Mouse (Mus musculus): Measurements from ENCODE around the gene Smurf2. TPM values are rescaled to one million over a fixed set of nuclear protein-coding genes. Genes with fewer than 3 reads are reported as not detected.

Gene Smurf2
- 17.0 TPM in 2 replicates for polyA plus RNA-seq (2012; rRNA removed)

- DNase-seq (ENCODE audit: extremely low spot score in 1 of 2, low spot score in 1 of 2), result peak; percentile 22 to 67
Observed at GRCm38 (mm10) chr11:106920551-106921379, at the start of gene Smurf2. Smurf2 (minus strand) TSS chr11:106920715.

GRCm38 (mm10) chr11:106969798-106970197, 49.3 kb upstream of the Smurf2 start:
- no peak for DNase-seq (ENCODE audit: extremely low spot score in 1 of 2, low spot score in 1 of 2)

DNA sequence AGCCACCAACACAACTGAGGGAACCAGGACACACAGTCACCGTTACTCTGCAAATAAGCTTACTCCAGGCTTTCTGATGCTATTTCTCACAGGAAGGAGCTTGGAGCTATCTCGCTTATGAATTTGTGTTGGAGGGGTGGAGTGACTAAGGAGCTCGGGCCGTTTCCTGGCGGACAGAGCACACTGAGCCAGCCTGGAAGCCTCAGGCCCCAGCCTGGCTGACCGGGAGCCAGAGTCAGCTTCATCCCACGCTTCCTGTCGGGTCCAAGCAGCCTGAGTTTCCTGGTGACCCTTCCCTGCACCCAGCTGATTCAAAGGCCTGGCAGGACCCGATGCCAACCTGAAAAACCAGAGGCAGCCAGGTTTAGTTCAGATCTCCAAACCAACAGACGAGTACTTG, 47.1 kb upstream of the Smurf2 start:
- no peak for DNase-seq (ENCODE audit: extremely low spot score in 1 of 2, low spot score in 1 of 2)

GRCm38 (mm10) chr11:106965881-106966280, 45.4 kb upstream of the Smurf2 start:
- DNase-seq (ENCODE audit: extremely low spot score in 1 of 2, low spot score in 1 of 2), result no peak

DNA sequence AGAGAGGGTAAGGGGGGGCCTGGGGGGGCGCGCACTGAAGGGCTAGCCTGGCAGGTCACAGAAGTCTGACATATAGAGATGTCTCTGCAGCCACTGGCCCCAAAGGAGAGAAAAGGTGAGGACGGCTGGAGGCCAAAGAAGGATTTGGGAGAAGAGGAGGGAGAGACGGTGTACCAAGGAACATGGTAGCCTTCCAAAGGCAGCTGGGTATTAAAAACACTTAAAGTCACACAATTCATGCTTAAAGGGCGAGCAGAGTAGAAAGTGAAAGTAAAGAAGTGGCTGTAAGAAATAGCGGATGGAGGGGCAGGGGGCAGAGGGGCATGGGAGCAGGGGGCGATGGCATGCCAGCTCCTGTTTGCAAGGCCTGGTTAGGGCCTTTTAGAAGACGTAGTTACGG, 41.8 kb upstream of the Smurf2 start:
- no peak for DNase-seq (ENCODE audit: extremely low spot score in 1 of 2, low spot score in 1 of 2)

GRCm38 (mm10) chr11:106961471-106962081, 41.1 kb upstream of the Smurf2 start:
- no peak for DNase-seq (ENCODE audit: extremely low spot score in 1 of 2, low spot score in 1 of 2)

- no peak for DNase-seq (ENCODE audit: extremely low spot score in 1 of 2, low spot score in 1 of 2)
Observed at GRCm38 (mm10) chr11:106959121-106959520, 38.6 kb upstream of the Smurf2 start.

DNA sequence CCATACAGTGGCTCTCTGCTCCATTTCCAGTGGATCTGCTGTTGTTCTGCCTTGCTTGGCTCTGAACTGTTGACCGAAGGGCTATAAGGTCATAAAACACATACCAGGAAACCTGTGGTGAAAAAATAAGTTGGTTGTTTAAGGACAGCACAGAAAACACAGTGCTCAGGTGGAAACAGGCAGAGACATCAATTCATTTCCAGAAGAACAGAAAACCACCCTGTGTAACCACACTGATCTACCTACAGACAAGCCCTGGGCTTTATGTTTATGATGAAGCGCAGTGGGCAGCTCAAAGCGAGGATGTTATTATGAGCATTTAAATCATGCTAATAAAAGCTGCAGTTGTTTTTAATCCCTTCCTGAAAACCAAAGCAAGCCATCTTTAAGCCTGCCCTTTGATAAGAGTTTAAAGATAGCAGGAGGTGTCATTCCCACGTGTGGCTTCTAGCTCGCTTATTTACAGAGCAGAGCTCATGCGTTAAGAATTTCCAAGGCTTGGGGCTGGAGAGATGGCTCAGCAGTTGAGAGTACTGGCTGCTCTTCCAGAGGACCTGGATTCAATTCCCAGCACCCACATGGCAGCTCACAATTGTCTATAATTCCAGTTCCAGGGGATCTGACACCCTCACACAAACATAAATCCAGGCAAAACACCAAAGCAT, 38.0 kb upstream of the Smurf2 start:
- DNase-seq (ENCODE audit: extremely low spot score in 1 of 2, low spot score in 1 of 2), result no peak

DNA sequence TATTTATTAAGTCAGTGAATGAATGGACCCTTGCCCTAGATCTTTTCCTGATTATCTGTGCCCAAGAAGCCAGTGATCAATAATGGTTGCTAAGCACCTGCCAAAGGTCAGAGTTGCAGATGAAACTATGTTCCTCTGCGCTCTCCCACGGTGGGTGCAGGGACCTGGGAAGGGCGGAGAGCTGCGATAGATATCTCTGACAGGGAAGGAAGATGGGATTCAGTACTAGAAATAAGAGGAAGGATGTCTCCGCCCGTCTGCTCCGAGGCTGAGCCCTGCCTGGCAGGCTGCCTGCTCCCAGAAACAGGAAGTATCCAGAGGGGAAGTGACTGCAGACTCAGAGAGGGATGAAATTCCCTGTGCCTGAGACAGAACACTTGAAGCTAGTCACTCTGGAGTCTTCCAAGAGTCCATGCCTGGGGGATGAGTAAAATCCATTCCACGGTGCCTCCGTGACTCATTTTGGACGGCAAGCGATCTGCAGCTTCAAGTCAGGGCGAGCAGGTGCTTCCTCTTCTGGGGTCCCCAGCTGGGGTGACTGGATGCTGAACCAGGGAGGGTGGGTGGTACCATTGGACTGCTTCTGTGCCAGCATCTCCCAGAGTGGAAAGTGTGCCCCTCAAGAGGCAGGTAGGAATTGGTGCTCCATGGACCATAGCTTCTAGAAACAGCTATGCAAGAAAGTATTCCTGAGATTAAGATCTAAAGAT, 36.9 kb upstream of the Smurf2 start:
- peak in 1 of 2 experiments; percentile 20 for DNase-seq (ENCODE audit: extremely low spot score in 1 of 2, low spot score in 1 of 2)

DNA sequence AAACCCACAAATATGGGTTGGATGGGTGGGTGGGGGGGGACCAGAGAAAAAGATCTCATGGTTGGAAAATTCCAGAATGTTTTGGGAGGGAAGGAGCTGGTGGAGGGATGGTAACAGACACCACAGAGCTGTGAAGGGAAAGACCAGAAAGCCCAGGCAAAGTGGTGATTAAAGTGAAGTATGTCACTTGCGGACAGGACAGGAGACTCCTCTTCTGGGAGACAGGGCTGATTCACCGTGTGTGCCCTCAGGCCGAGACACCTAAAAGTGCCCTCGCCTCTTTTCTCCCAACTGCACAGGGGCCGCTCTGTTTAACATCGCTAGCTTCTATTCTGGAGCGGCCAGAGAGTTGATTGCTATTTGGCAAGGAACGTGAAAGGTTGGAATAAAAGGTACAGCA, 34.1 kb upstream of the Smurf2 start:
- DNase-seq (ENCODE audit: extremely low spot score in 1 of 2, low spot score in 1 of 2), result no peak

DNA sequence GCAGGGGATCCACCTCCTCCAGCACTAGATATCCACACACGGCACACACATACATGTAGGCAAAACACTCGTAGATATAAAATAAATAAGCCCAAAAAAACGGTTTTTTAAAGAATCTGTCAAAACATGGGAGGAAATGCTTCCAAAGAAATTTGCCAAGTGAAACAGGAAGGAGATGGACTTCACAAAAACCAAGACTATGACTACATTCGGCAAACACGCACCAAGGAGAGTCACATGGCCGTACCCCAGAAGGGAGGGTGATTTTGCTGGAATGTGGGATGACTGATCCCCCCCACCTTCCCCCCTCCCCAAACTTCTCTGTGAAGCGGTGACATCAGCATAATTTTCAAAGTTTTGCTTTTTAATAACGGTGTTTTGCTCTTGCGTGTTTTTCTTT, 33.6 kb upstream of the Smurf2 start:
- no peak for DNase-seq (ENCODE audit: extremely low spot score in 1 of 2, low spot score in 1 of 2)

GRCm38 (mm10) chr11:106937306-106937705, 16.8 kb upstream of the Smurf2 start:
- DNase-seq (ENCODE audit: extremely low spot score in 1 of 2, low spot score in 1 of 2), result no peak

DNA sequence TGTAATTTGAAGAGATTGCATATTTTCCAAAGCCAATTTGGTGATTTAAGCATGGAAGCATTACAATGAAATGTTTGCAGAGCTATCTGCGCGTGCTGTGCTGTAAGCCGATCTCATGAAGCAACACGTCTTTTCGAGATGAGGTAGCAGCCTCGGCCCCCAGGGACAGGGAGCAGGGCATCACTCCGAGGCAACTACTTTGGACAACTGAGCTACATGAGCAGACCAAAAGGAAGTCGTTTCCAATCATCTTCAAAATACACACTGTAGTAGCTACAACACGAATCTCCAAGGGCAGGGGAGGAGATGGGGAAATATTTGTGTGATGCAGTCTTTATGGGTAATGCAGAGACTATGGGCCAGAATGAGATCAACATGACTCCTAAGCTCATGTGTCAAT, 9.9 kb upstream of the Smurf2 start:
- DNase-seq (ENCODE audit: extremely low spot score in 1 of 2, low spot score in 1 of 2), result no peak

- no peak for DNase-seq (ENCODE audit: extremely low spot score in 1 of 2, low spot score in 1 of 2)
Observed at GRCm38 (mm10) chr11:106928935-106929334, 8.4 kb upstream of the Smurf2 start.

DNA sequence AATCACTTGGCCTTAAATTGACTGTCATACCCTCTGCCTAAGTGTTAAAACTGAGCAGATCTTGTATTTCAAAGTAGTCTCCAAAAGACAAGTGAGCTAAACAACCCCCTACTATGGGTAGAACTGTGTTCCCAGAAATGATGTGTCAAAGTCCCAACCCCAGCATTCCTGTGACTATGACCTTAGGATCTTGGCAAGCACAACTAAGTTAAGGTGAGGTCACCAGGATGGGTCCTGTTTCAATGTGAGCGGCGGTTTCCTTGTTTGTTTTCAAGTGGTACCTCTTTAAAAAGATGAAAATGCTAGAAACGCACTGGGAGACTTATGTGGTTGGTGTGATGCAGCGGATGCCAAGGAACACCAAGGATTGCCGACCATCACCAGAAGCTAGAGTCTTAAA, 7.4 kb upstream of the Smurf2 start:
- no peak for DNase-seq (ENCODE audit: extremely low spot score in 1 of 2, low spot score in 1 of 2)

DNA sequence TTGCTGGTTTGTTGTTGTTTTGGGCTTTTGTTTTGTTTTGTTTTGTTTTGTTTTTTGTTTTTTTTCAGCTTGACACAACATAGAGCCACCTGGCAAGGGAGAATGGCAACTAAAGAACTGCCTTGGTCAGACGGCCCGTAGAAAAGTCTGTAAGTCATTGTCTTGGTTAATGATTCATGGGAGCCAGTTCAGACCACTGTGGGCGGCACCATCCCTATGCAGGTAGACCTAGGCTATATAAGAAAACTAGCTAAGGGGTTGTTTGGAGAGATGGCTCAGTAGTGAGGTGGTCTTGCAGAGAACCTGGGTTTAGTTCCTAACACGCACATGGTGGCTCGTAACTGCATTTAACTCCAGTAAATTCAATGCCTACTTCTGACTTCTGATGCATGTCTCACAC, 6.7 kb upstream of the Smurf2 start:
- DNase-seq (ENCODE audit: extremely low spot score in 1 of 2, low spot score in 1 of 2), result no peak

DNA sequence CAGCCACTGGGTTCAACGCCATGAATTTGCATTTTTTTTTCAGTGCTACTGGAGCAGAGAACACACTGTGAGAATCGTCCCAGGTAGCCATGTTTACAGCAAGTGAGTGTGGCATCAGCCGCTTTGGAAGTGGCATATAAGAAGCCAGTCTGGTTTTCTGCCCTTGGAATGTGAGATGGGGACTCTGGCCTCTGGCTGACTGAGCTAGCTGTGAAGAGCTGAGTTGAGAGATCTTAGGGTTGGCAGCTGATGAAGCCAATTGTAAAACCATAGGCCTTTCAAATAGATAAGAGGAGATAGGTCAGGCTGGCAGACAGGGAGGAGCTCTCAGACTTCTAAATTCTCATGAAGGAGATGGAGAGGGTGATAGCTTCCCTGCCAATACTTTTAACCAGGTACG, 6.2 kb upstream of the Smurf2 start:
- no peak for DNase-seq (ENCODE audit: extremely low spot score in 1 of 2, low spot score in 1 of 2)

- DNase-seq (ENCODE audit: extremely low spot score in 1 of 2, low spot score in 1 of 2), result peak in 1 of 2 experiments; percentile 30
Observed at GRCm38 (mm10) chr11:106919612-106920550, 634 bp downstream of the Smurf2 start.

DNA sequence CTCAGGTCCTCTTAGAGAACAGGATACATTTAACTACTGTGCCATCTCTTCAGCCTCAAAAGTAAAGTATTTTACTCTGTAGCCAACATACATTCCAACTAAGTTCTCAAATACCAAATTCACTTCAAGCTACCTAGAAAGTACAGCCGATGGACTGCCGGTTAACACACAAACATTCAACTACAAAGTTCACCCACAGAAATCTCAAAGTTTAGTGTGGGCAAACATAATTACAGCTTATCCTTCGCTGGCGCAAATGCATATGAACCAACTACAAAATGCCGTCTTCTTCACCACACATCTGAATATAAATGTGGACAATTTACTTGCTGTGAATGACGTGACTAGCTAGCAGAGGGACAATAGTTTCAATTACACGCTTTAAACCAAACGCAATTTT, 1.6 kb downstream of the Smurf2 start:
- DNase-seq (ENCODE audit: extremely low spot score in 1 of 2, low spot score in 1 of 2), result no peak

DNA sequence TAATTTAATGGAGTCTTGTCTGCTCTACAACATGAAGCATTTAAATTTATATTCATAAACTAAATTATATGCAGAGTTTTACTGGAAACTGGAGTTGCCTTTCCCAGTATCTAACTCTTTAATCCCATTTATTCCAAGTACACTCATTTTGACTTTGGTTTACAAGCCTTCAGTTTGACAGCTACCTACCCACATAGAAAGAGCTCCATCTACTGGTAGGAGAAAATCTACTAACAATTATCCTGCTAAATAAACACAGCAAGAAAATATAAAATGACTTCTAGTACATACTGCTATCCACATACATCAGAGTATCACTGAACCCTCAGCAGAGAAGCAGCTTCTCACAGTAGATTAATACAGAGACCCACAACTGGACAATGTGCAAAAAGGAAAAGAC, 9.3 kb downstream of the Smurf2 start:
- DNase-seq (ENCODE audit: extremely low spot score in 1 of 2, low spot score in 1 of 2), result peak in 1 of 2 experiments; percentile 55
